Mouse (Mus musculus): ENCODE measurements at regions not wholly inside any gene's neighbourhood (a gene's known extent, or its start where the extent isn't known, plus 50 kb on each side); places are given as distances from the start of the nearest gene placed in this dataset.

DNA sequence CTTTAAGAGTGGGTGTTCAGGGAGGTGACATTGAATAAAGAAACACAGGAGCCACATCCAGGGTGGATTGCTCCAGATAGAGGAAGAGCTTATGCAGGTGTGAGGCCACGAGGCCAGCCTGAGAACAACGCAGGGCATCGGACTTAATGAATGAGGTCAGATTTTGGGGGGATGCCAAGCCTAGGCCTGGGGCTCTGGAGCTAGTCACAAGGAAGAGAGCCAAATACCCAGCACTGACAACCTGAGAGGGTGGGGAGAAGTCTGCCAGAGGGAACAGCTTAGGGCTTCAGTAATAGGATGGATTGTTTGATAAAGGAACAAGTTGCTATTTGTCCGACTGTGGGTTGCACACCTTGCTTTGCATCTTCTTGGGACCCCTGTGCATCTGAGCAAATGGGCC, 203.1 kb upstream of the Hes1 start:
- Histone ChIP-seq H3K36me3 (replicated peaks) (no peaks in the 10 kb centered on the region), H3K9ac (no peak overlapping the region), H3K27me3 (replicated peaks) (peaks cover 7% of the 10 kb centered on the region; the same call in 1 of the 2 replicates), H3K9me3 (no peaks in the 10 kb centered on the region), H3K27ac (no peak overlapping the region), H3K4me2 (no peak overlapping the region), H3K4me3 (no peak overlapping the region), H3K4me1 (peaks cover 9% of the 10 kb centered on the region; the same call in 1 of the 2 replicates)
- WGBS: 25% methylated on average over 4 of the region's 4 CpGs
- ATAC-seq (replicated peaks): no peak

DNA sequence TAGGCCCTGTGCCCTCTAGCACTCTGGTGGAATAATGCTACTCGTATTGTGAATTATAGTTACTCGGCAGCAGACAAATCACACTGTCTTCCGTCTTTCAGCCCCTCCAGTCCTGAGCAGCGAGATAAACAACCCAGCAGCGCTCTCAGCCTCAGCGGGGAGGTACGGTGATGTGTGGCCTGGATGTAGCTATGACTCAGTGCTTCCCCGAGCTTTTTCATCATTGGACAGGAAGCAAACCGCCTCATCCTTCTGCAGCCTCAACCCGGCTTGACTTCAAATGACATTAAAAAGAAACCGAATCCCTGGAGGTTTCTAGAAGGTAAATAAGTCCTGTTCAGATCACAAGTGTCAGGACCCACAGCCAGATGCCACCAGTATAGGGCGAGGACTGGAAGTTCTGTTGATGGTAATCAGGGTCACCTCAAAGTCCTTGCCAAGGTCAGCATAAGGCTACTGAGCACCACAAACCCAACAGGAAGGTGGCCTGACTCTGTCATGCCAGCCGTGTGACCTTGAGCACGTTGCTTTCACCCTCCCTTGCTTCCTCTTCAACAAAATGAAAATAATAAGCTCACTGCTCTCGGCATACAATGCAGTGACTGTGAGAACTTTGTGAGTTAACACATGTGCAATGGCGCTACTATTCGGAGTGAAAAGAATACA, 199.0 kb upstream of the Hes1 start:
- 80% methylated on average over 17 of the region's 17 CpGs for WGBS
- H3K4me3 ChIP-seq: no peak overlapping the region

DNA sequence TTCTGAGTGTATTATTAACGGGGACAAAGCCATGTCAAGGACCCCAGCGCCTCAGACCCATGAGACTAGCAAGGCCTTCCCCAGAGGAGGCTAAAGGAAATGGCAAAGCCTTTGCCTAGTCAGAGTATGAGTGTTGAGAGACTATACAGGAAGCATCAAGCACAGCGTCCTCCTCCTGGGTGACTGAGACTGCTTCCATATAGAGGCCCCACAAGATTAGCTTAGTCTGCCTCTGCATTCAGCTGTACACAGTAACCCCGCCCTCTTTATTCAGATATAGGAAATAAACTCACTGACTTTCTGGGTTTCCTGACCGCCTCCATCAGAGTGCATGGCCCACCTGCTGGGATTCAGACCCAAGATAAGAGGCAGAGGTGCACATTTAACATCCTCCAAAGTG, 192.8 kb upstream of the Hes1 start:
- Histone ChIP-seq H3K9ac (no peak overlapping the region), H3K4me3 (no peak overlapping the region), H3K27me3 (replicated peaks) (no peaks in the 10 kb centered on the region), H3K9me3 (no peaks in the 10 kb centered on the region), H3K4me1 (no peaks in the 10 kb centered on the region), H3K4me2 (no peak overlapping the region), H3K27ac (no peak overlapping the region), H3K36me3 (replicated peaks) (no peaks in the 10 kb centered on the region)
- no peak for ATAC-seq (replicated peaks)
- WGBS: 89% methylated on average over 5 of the region's 5 CpGs

More for the DNA sequence above, 199.0 kb upstream of the Hes1 start:
- no peak overlapping the region for H3K4me2 ChIP-seq
- H3K9me3 ChIP-seq: no peaks in the 10 kb centered on the region
- H3K9ac ChIP-seq: no peak overlapping the region
- no peak overlapping the region for H3K27ac ChIP-seq
- H3K27me3 ChIP-seq (replicated peaks): peaks cover 7% of the 10 kb centered on the region; the same call in 1 of the 2 replicates
- peaks cover 9% of the 10 kb centered on the region; the same call in 1 of the 2 replicates for H3K4me1 ChIP-seq
- no peak for ATAC-seq (replicated peaks)
- no peaks in the 10 kb centered on the region for H3K36me3 ChIP-seq (replicated peaks)

DNA sequence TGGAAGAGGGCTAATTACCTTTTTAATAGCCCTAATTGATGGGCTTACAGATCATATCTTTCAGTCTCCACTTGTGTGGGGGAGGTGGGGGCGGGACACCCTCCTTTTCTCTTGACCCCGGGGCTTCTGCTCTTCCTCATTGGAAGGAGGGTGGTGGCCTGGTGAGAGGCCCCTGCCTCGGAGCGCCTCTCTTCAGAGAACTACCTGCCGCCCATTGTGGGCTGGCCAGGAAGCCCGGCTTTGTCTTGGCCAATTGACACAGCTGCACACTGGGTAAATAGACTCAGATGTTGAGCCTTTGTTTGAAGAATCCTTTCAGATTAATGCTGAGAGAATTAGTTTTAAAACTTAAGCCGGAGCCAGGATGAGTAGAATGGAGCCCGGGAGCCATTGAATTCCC, 188.0 kb upstream of the Hes1 start:
- Histone ChIP-seq H3K36me3 (replicated peaks) (no peaks in the 10 kb centered on the region), H3K9ac (no peak overlapping the region), H3K9me3 (no peaks in the 10 kb centered on the region), H3K4me2 (no peak overlapping the region), H3K4me3 (no peak overlapping the region), H3K27ac (no peak overlapping the region), H3K27me3 (replicated peaks) (no peaks in the 10 kb centered on the region), H3K4me1 (no peaks in the 10 kb centered on the region)
- 3% methylated on average over 8 of the region's 8 CpGs for WGBS
- ATAC-seq (replicated peaks): no peak

DNA sequence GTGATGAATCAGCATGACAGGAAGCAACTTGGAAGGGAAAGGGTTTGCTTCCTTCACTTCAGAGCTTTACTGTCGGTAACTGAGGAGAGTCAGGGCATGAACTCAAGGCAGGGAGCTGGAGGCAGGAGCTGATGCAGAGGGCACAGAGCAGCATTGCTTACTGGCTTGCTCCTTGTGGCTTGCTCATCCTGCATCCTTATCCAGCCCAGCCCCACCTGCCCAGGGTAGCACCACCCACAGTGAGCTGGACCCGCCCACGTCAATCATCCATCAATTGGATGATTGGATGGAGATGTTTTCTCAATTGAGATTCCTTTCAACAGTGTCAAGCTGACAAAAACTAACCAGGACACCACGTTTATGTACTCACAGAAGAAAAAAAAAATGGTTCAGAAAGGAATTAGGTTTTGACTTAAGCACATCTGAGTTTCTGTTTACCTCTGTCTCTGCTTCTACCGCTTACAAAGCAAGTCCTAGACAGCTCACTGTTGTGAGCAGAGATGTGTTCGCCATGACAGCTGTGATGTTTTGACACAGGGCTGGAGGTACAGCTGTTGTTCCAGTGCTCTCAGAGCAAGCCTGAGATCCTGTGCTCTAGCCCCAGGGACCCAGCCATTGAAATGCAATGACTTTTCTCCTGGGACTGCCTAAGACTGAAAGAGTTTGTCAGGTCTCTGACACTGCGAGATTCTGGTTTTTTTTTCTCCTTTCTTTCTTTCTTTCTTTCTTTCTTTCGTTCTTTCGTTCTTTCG, 186.6 kb upstream of the Hes1 start:
- 25% methylated on average over 10 of the region's 10 CpGs for WGBS
- H3K9me3 ChIP-seq: no peaks in the 10 kb centered on the region
- no peak overlapping the region for H3K9ac ChIP-seq
- H3K4me1 ChIP-seq: peaks cover 5% of the 10 kb centered on the region
- no peak for ATAC-seq (replicated peaks)
- no peaks in the 10 kb centered on the region for H3K36me3 ChIP-seq (replicated peaks)
- H3K4me2 ChIP-seq: no peak overlapping the region
- H3K4me3 ChIP-seq: no peak overlapping the region
- H3K27ac ChIP-seq: no peak overlapping the region
- H3K27me3 ChIP-seq (replicated peaks): no peaks in the 10 kb centered on the region

DNA sequence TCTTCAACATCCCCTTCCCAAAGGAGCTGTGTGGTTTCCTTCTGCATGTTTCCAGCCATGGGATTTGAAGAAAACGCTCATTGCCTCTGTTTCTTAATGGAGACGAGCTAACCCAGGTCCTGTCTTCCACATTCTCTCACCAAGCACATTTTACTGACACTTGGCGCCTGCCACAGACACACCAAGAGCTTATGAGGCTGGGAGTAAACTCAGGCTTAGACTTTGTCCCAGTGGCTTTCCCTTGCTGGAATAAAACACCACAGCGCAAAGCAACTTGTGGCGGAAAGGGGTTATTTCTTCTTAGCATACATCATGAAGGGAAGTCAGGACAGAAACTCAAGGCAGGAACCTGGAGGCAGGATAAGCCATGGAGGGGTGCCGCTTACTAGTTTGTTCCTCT, 184.5 kb upstream of the Hes1 start:
- no peaks in the 10 kb centered on the region for H3K9me3 ChIP-seq
- 86% methylated on average over 6 of the region's 6 CpGs for WGBS

DNA sequence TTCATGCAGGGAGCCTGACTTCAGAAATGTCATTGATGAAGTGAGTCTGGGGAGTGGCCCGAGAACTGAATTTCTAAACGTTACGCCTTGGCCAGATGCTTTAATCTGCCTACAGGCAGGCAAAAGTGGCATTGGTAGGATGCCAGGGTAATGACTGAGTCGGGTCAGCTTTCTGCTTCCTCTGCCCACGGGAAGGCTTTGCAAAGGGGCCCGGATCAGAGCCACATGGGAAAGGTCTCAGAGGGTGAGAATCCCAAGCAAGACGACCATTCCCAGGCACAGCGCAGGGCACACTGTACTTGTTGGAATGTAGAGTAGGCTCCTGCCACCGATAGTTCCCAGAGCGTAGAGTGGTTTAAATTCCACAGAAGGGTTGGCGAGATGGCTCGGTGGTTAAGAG, 182.7 kb upstream of the Hes1 start:
- Histone ChIP-seq H3K9me3 (no peaks in the 10 kb centered on the region), H3K4me1 (peaks cover 18% of the 10 kb centered on the region), H3K4me2 (no peak overlapping the region), H3K4me3 (no peak overlapping the region), H3K27ac (no peak overlapping the region), H3K27me3 (replicated peaks) (peaks cover 2% of the 10 kb centered on the region; the same call in 1 of the 2 replicates), H3K36me3 (replicated peaks) (no peaks in the 10 kb centered on the region), H3K9ac (no peak overlapping the region)
- WGBS: 57% methylated on average over 12 of the region's 12 CpGs
- ATAC-seq (replicated peaks): no peak

More for the DNA sequence above, 184.5 kb upstream of the Hes1 start:
- Histone ChIP-seq H3K27ac (no peak overlapping the region), H3K4me2 (no peak overlapping the region), H3K4me1 (peaks cover 18% of the 10 kb centered on the region), H3K4me3 (no peak overlapping the region), H3K27me3 (replicated peaks) (no peaks in the 10 kb centered on the region), H3K36me3 (replicated peaks) (no peaks in the 10 kb centered on the region), H3K9ac (no peak overlapping the region)
- no peak for ATAC-seq (replicated peaks)

DNA sequence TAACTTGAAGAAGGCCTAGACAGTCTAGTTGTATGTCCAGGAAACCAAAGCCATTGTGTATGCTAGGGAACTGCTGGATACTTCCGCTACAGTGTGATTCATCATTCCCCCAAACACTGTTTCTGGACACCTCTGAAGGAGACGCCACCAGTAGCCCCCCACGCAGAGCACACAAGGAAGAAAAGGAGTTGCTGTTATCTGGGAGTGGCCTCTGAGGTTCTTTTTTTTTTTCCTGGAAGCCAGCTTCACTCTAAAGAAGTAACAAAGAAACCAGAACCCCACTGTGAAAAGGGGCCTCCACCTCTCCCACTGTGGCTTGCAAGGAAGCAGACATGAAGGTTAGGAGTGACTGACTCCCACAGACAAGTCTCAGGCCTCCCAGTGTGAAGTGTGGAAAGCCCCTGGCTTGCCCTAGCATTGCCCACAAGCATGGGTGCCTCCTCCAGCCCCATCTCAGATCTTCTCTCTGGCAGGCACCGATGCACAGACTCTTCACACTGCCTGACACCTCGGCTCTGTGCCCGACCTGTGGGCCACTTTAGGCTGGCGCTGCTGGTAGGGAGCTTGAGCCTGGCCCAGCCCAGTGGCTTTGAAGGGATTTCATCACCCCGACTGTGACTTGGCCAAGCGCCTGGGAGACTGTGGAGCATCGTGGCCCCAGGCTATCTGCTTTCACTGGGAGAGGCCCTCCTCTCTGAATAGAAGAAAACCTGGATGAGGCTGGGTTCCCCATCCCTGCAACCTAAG, 181.8 kb upstream of the Hes1 start:
- no peak overlapping the region for H3K9ac ChIP-seq
- no peaks in the 10 kb centered on the region for H3K9me3 ChIP-seq
- H3K27me3 ChIP-seq (replicated peaks): peaks cover 4% of the 10 kb centered on the region; the same call in 1 of the 2 replicates
- H3K36me3 ChIP-seq (replicated peaks): no peaks in the 10 kb centered on the region
- H3K4me1 ChIP-seq: peaks cover 18% of the 10 kb centered on the region
- WGBS: 15% methylated on average over 10 of the region's 10 CpGs
- ATAC-seq (replicated peaks): peak; percentile 71
- H3K4me2 ChIP-seq: no peak overlapping the region
- H3K4me3 ChIP-seq: no peak overlapping the region
- H3K27ac ChIP-seq: 0 out of 2 replicates have a peak overlapping the region, but pooled peaks have one; percentile 3

DNA sequence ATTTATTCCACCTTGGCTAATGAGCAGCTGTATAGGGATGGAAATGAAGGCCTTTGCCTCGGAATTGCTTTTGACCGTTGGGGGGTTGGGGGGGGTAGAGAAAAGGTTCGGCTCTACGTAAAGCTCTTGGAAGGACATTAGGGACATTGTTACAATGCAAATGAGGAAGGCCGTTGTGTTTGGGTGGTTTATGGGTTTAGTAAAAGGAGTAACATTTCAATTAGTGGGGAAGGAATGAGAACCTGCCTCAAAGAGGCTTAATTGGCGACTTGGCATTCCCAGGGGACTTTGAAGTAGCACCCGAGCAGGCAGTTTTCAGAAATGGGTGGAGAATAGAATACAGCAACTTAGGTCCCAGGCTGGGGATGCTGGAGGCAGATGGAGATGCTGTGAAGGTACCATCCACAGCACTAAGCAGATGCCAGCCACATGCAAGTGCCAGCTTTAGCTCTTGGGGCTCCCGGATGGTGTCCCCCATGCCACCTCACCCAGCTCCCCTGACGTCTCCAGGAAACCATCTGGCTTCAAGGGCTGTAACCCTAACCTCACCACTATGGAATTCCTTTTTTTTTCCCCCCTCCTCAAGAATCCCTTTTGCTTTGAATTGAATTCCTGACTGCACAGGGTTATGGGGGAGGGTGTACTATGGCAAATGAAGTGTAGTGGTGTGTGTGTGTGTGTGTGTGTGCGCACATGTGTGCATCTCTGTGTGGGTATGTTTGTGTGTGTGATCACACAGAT, 180.8 kb upstream of the Hes1 start:
- H3K36me3 ChIP-seq (replicated peaks): no peaks in the 10 kb centered on the region
- no peak overlapping the region for H3K9ac ChIP-seq
- H3K4me2 ChIP-seq: no peak overlapping the region
- peaks cover 4% of the 10 kb centered on the region; the same call in 1 of the 2 replicates for H3K27me3 ChIP-seq (replicated peaks)
- no peak overlapping the region for H3K27ac ChIP-seq
- H3K9me3 ChIP-seq: no peaks in the 10 kb centered on the region
- peak; percentile 48 for ATAC-seq (replicated peaks)
- WGBS: 12% methylated on average over 10 of the region's 10 CpGs
- no peak overlapping the region for H3K4me3 ChIP-seq
- peaks cover 18% of the 10 kb centered on the region for H3K4me1 ChIP-seq

DNA sequence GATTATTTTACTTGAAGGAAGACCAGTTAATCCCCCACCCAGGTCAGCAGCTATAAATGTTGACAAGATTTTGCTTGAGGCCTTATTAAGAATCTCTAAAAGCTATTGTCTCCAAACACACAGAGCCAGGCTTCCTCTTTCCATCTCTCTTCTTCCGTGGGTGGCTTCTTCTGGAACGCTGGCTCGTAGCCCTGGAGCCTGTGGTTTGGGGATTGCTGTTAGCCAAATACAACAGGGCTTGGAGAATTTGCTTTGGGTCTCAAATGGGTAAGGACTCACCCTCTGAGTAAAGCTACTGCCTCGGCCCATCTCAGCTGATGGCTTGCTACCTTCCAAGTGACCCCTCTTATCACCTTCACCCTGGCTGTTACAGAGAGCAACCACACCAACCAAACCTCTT, 179.3 kb upstream of the Hes1 start:
- 82% methylated on average over 4 of the region's 4 CpGs for WGBS
- peaks cover 4% of the 10 kb centered on the region; the same call in 1 of the 2 replicates for H3K27me3 ChIP-seq (replicated peaks)
- no peaks in the 10 kb centered on the region for H3K36me3 ChIP-seq (replicated peaks)
- H3K9ac ChIP-seq: no peak overlapping the region
- no peak overlapping the region for H3K4me3 ChIP-seq
- peaks cover 18% of the 10 kb centered on the region for H3K4me1 ChIP-seq
- no peaks in the 10 kb centered on the region for H3K9me3 ChIP-seq
- no peak overlapping the region for H3K4me2 ChIP-seq
- H3K27ac ChIP-seq: no peak overlapping the region
- no peak for ATAC-seq (replicated peaks)

DNA sequence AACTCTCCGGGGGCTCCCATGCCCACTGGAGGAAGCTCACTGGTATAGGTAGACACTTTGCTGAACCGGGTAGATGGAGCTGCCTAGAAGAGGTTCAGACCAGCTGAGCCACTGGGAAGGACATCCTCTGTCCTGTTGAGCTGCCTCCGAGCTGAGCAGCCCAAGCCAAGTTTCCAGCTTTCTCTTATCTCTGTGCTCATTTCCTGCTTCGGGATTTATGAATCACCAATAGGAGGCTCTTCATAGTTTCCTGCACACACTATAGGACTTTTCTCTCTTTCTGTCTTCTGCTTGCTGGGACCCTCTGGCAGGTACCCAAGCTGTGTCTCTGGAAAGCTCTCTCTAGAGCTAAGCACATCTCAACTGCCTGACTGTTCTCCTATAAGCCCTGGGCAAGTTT, 177.4 kb upstream of the Hes1 start:
- Histone ChIP-seq H3K9me3 (no peaks in the 10 kb centered on the region), H3K27ac (no peak overlapping the region), H3K4me2 (no peak overlapping the region), H3K4me3 (no peak overlapping the region), H3K36me3 (replicated peaks) (no peaks in the 10 kb centered on the region), H3K9ac (no peak overlapping the region), H3K4me1 (peaks cover 18% of the 10 kb centered on the region), H3K27me3 (replicated peaks) (peaks cover 4% of the 10 kb centered on the region; the same call in 1 of the 2 replicates)
- no peak for ATAC-seq (replicated peaks)
- 84% methylated on average over 4 of the region's 4 CpGs for WGBS

DNA sequence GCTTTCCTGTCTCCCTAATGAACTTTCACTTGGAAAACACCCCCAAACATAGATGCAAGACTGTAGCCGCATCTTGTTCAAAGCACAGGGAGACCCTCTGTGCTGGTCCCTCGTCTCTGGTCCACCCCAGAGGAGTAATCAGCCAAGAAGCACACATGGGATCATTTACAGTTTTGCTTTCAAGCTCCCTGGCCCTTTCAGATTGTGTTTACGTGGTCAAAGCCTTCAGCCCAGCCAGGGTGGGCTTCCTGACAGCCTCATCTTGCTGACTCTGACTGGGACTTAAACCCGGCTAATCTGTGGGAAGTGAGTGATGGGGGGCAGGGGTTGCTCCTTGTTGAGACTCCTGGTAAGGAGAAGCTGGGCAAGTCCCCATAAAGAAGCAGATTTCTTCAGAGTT, 174.8 kb upstream of the Hes1 start:
- 29% methylated on average over 4 of the region's 4 CpGs for WGBS
- H3K27me3 ChIP-seq (replicated peaks): peaks cover 8% of the 10 kb centered on the region; the same call in 1 of the 2 replicates

More for the DNA sequence above, 174.8 kb upstream of the Hes1 start:
- Histone ChIP-seq H3K4me2 (no peak overlapping the region), H3K4me1 (peaks cover 9% of the 10 kb centered on the region), H3K36me3 (replicated peaks) (no peaks in the 10 kb centered on the region), H3K4me3 (no peak overlapping the region), H3K9ac (no peak overlapping the region), H3K9me3 (no peaks in the 10 kb centered on the region), H3K27ac (no peak overlapping the region)
- ATAC-seq (replicated peaks): no peak
